Mouse (Mus musculus): ENCODE data around the gene Olfr935.

Gene Olfr935

GRCm38 (mm10) chr9:38999583-38999982, at the start of gene Olfr935:
Gene Olfr935 (minus strand): TSS chr9:38999683.
- DNase-seq (ENCODE audit: low spot score in 2 of 2) = no peak

- DNase-seq (ENCODE audit: low spot score in 2 of 2) = no peak
Measured at GRCm38 (mm10) chr9:39023277-39023676, 23.8 kb upstream of the Olfr935 start, which contains the start of gene Olfr146. Gene Olfr146 (minus strand): TSS chr9:39023377.

- DNase-seq (ENCODE audit: low spot score in 2 of 2) = no peak
Measured at GRCm38 (mm10) chr9:38988215-38988614, 11.3 kb downstream of the Olfr935 start, which contains the start of gene Olfr934. Gene Olfr934 (minus strand): TSS chr9:38988315.

GRCm38 (mm10) chr9:38972013-38972412, 27.5 kb downstream of the Olfr935 start, which contains the start of gene Olfr933:
Gene Olfr933 (plus strand): TSS chr9:38972313.
- no peak for DNase-seq (ENCODE audit: low spot score in 2 of 2)

GRCm38 (mm10) chr9:38954124-38954416, 45.4 kb downstream of the Olfr935 start:
- no peak for DNase-seq (ENCODE audit: low spot score in 2 of 2)

GRCm38 (mm10) chr9:38953401-38954123, 45.9 kb downstream of the Olfr935 start:
- no peak for DNase-seq (ENCODE audit: low spot score in 2 of 2)

Measured in spleen, postnatal 36 days (tissue).